Mouse (Mus musculus): ENCODE results near the gene Tspan14. TPM values are rescaled to one million over a fixed set of nuclear protein-coding genes. Genes with fewer than 3 reads are reported as not detected.

Tspan14 gene
- total RNA-seq, 1 experiment = 26.5 TPM

- no peaks in the 10 kb centered on the region for H3K9me3 ChIP-seq (ENCODE audit: control insufficient read depth, insufficient read depth, low read depth, low read length)
- DNase-seq (ENCODE audit: low read depth, low spot score) = no peak
- no peak for TF ChIP-seq CHD2 (IDR thresholded peaks at IDR 0.05; ENCODE audit: low read depth, low read length)
- no peaks in the 10 kb centered on the region for H3K36me3 ChIP-seq (ENCODE audit: control insufficient read depth, insufficient read depth, low read length, poor library complexity, severe bottlenecking)
- peaks cover 5 to 8% of the 10 kb centered on the region in 2 experiments; a peak in 2 of 4 replicates for H3K4me1 ChIP-seq (ENCODE audit: control insufficient read depth in 2 of 2, insufficient read depth in 2 of 2, low read length in 2 of 2, poor library complexity in 1 of 2)
- in situ Hi-C loops (cut with MboI; ENCODE audit: low sequenced_read_pairs in 2 of 2, unreplicated experiment in 2 of 2) = no loop called here
- no peak overlapping the region for H3K4me3 ChIP-seq (ENCODE audit: insufficient read depth in 1 of 2, low read depth in 1 of 2, low read length in 2 of 2, poor library complexity in 1 of 2, severe bottlenecking in 1 of 2)
- no peak overlapping the region for H3K9ac ChIP-seq (ENCODE audit: insufficient read depth, low read depth, low read length, poor library complexity, severe bottlenecking)
- no peak overlapping the region for H3K27ac ChIP-seq (ENCODE audit: insufficient read depth, low read depth, low read length, poor library complexity, severe bottlenecking)
These were observed 66.3 kb downstream of the Tspan14 start for GRCm38 (mm10) chr14:40900267-40900666.

GRCm38 (mm10) chr14:40897916-40898315 lies 68.7 kb downstream of the Tspan14 start:
- in situ Hi-C loops (cut with MboI; ENCODE audit: low sequenced_read_pairs in 2 of 2, unreplicated experiment in 2 of 2) = no loop called here
- no peak for TF ChIP-seq MAFK (IDR thresholded peaks at IDR 0.05; ENCODE audit: insufficient read depth, low read depth, low read length)
- no peak for TF ChIP-seq HCFC1 (IDR thresholded peaks at IDR 0.05; ENCODE audit: borderline replicate concordance, insufficient read depth, low read length)
- no peak for TF ChIP-seq ZNF384 (IDR thresholded peaks at IDR 0.05; ENCODE audit: low read depth, low read length)
- TF ChIP-seq CHD2 (IDR thresholded peaks at IDR 0.05; ENCODE audit: low read depth, low read length) = no peak
- TF ChIP-seq ZC3H11A (IDR thresholded peaks at IDR 0.05; ENCODE audit: borderline replicate concordance, low read depth, low read length) = no peak
- Histone ChIP-seq H3K9me3 (ENCODE audit: control insufficient read depth, insufficient read depth, low read depth, low read length) (no peaks in the 10 kb centered on the region), H3K4me3 (ENCODE audit: insufficient read depth in 1 of 2, low read depth in 1 of 2, low read length in 2 of 2, poor library complexity in 1 of 2, severe bottlenecking in 1 of 2) (no peak overlapping the region), H3K4me1 (ENCODE audit: control insufficient read depth in 2 of 2, insufficient read depth in 2 of 2, low read length in 2 of 2, poor library complexity in 1 of 2) (peaks cover 7 to 12% of the 10 kb centered on the region in 2 experiments), H3K27ac (ENCODE audit: insufficient read depth, low read depth, low read length, poor library complexity, severe bottlenecking) (no peak overlapping the region), H3K36me3 (ENCODE audit: control insufficient read depth, insufficient read depth, low read length, poor library complexity, severe bottlenecking) (no peaks in the 10 kb centered on the region), H3K9ac (ENCODE audit: insufficient read depth, low read depth, low read length, poor library complexity, severe bottlenecking) (no peak overlapping the region)
- no peak for DNase-seq (ENCODE audit: low read depth, low spot score)

GRCm38 (mm10) chr14:40895681-40896080 lies 70.9 kb downstream of the Tspan14 start:
- TF ChIP-seq ZNF384 (IDR thresholded peaks at IDR 0.05; ENCODE audit: low read depth, low read length) = no peak
- no peak for TF ChIP-seq MAFK (IDR thresholded peaks at IDR 0.05; ENCODE audit: insufficient read depth, low read depth, low read length)
- Histone ChIP-seq H3K27ac (ENCODE audit: insufficient read depth, low read depth, low read length, poor library complexity, severe bottlenecking) (no peak overlapping the region), H3K36me3 (ENCODE audit: control insufficient read depth, insufficient read depth, low read length, poor library complexity, severe bottlenecking) (no peaks in the 10 kb centered on the region), H3K9ac (ENCODE audit: insufficient read depth, low read depth, low read length, poor library complexity, severe bottlenecking) (no peak overlapping the region), H3K4me1 (ENCODE audit: control insufficient read depth in 2 of 2, insufficient read depth in 2 of 2, low read length in 2 of 2, poor library complexity in 1 of 2) (peaks cover 9 to 10% of the 10 kb centered on the region in 2 experiments), H3K4me3 (ENCODE audit: insufficient read depth in 1 of 2, low read depth in 1 of 2, low read length in 2 of 2, poor library complexity in 1 of 2, severe bottlenecking in 1 of 2) (no peak overlapping the region), H3K9me3 (ENCODE audit: control insufficient read depth, insufficient read depth, low read depth, low read length) (no peaks in the 10 kb centered on the region)
- no peak for DNase-seq (ENCODE audit: low read depth, low spot score)
- in situ Hi-C loops (cut with MboI; ENCODE audit: low sequenced_read_pairs in 2 of 2, unreplicated experiment in 2 of 2) = no loop called here

- Histone ChIP-seq H3K4me1 (ENCODE audit: control insufficient read depth in 2 of 2, insufficient read depth in 2 of 2, low read length in 2 of 2, poor library complexity in 1 of 2) (peaks cover 9 to 10% of the 10 kb centered on the region in 2 experiments), H3K4me3 (ENCODE audit: insufficient read depth in 1 of 2, low read depth in 1 of 2, low read length in 2 of 2, poor library complexity in 1 of 2, severe bottlenecking in 1 of 2) (no peak overlapping the region), H3K36me3 (ENCODE audit: control insufficient read depth, insufficient read depth, low read length, poor library complexity, severe bottlenecking) (no peaks in the 10 kb centered on the region), H3K9ac (ENCODE audit: insufficient read depth, low read depth, low read length, poor library complexity, severe bottlenecking) (peak overlapping the region; percentile 49; the same call in 1 of the 2 replicates), H3K27ac (ENCODE audit: insufficient read depth, low read depth, low read length, poor library complexity, severe bottlenecking) (no peak overlapping the region; the same call in 1 of the 2 replicates), H3K9me3 (ENCODE audit: control insufficient read depth, insufficient read depth, low read depth, low read length) (no peaks in the 10 kb centered on the region)
- TF ChIP-seq ZNF384 (IDR thresholded peaks at IDR 0.05; ENCODE audit: low read depth, low read length) (no peak), ZC3H11A (IDR thresholded peaks at IDR 0.05; ENCODE audit: borderline replicate concordance, low read depth, low read length) (peak; percentile 28; the same call in 1 of the 2 replicates), HCFC1 (IDR thresholded peaks at IDR 0.05; ENCODE audit: borderline replicate concordance, insufficient read depth, low read length) (no peak)
- peak; percentile 80 for DNase-seq (ENCODE audit: low read depth, low spot score)
- in situ Hi-C loops (cut with MboI; ENCODE audit: low sequenced_read_pairs in 2 of 2, unreplicated experiment in 2 of 2) = no loop called here
These were observed 71.9 kb downstream of the Tspan14 start for GRCm38 (mm10) chr14:40894576-40895247.

GRCm38 (mm10) chr14:40893884-40894283 lies 72.7 kb downstream of the Tspan14 start:
- Histone ChIP-seq H3K4me1 (ENCODE audit: control insufficient read depth in 2 of 2, insufficient read depth in 2 of 2, low read length in 2 of 2, poor library complexity in 1 of 2) (peaks cover 9 to 10% of the 10 kb centered on the region in 2 experiments), H3K36me3 (ENCODE audit: control insufficient read depth, insufficient read depth, low read length, poor library complexity, severe bottlenecking) (no peaks in the 10 kb centered on the region), H3K9ac (ENCODE audit: insufficient read depth, low read depth, low read length, poor library complexity, severe bottlenecking) (peak overlapping the region; percentile 49; the same call in 1 of the 2 replicates), H3K4me3 (ENCODE audit: insufficient read depth in 1 of 2, low read depth in 1 of 2, low read length in 2 of 2, poor library complexity in 1 of 2, severe bottlenecking in 1 of 2) (no peak overlapping the region), H3K27ac (ENCODE audit: insufficient read depth, low read depth, low read length, poor library complexity, severe bottlenecking) (peak overlapping the region; percentile 52; the same call in 1 of the 2 replicates), H3K9me3 (ENCODE audit: control insufficient read depth, insufficient read depth, low read depth, low read length) (no peaks in the 10 kb centered on the region)
- no peak for DNase-seq (ENCODE audit: low read depth, low spot score)
- in situ Hi-C loops (cut with MboI; ENCODE audit: low sequenced_read_pairs in 2 of 2, unreplicated experiment in 2 of 2) = no loop called here
- no peak for TF ChIP-seq MAFK (IDR thresholded peaks at IDR 0.05; ENCODE audit: insufficient read depth, low read depth, low read length)
- TF ChIP-seq HCFC1 (IDR thresholded peaks at IDR 0.05; ENCODE audit: borderline replicate concordance, insufficient read depth, low read length) = no peak
- no peak for TF ChIP-seq CHD2 (IDR thresholded peaks at IDR 0.05; ENCODE audit: low read depth, low read length)
- no peak for TF ChIP-seq ZNF384 (IDR thresholded peaks at IDR 0.05; ENCODE audit: low read depth, low read length)
- no peak for TF ChIP-seq ZC3H11A (IDR thresholded peaks at IDR 0.05; ENCODE audit: borderline replicate concordance, low read depth, low read length)

All from ES-E14 (cell line).